Mouse (Mus musculus) forebrain, embryonic 15.5 days (tissue): Measurements from ENCODE around the gene Pex14. TPM values are rescaled to one million over a fixed set of nuclear protein-coding genes. Genes with fewer than 3 reads are reported as not detected.

Source experiments
- ATAC-seq: fragments of 200-750 bp; cut with Nextera tagmentation; replicated peaks from 2 replicates; pipeline ENCODE4 v1.8.0; 2017; ENCODE audit warnings: mild to moderate bottlenecking, moderate TSS enrichment, moderate library complexity
- H3K27ac ChIP-seq: fragments of 300-500 bp; sonication (generic); replicated peaks from 2 replicates; pipeline ENCODE4 v1.5.1; 2015; ENCODE audit warnings: mild to moderate bottlenecking, inconsistent platforms
- H3K27me3 ChIP-seq: fragments of 300-500 bp; sonication (generic); 2 replicates; pipeline ENCODE4 v1.6.1; 2015; ENCODE audit warnings: inconsistent platforms
- H3K36me3 ChIP-seq: fragments of 300-500 bp; sonication (generic); 2 replicates; pipeline ENCODE4 v1.6.1; 2015; ENCODE audit warnings: mild to moderate bottlenecking, inconsistent platforms
- H3K4me1 ChIP-seq: fragments of 300-500 bp; sonication (generic); 2 replicates; pipeline ENCODE4 v1.6.1; 2015; ENCODE audit warnings: inconsistent platforms
- H3K4me2 ChIP-seq: fragments of 300-500 bp; sonication (generic); replicated peaks from 2 replicates; pipeline ENCODE4 v1.6.1; 2015; ENCODE audit warnings: mild to moderate bottlenecking, inconsistent platforms
- H3K4me3 ChIP-seq: fragments of 300-500 bp; sonication (generic); 2 replicates; pipeline ENCODE4 v1.5.1; 2015; ENCODE audit warnings: mild to moderate bottlenecking, inconsistent platforms
- H3K9ac ChIP-seq: fragments of 300-500 bp; sonication (generic); replicated peaks from 2 replicates; pipeline ENCODE4 v1.6.1; 2015; ENCODE audit warnings: mild to moderate bottlenecking, inconsistent platforms
- H3K9me3 ChIP-seq: fragments of 300-500 bp; sonication (generic); 2 replicates; pipeline ENCODE4 v1.6.1; 2016; ENCODE audit warnings: inconsistent platforms
- WGBS: fragments of 180-500 bp; shearing (Covaris S2); methylation state at CpG from one replicate; pipeline ENCODE4 v1.1.7; 2015; ENCODE audit warnings: mixed read lengths; 5-methylcytosine and 5-hydroxymethylcytosine counted together
- polyA plus RNA-seq: library from polyadenylated mRNA; unstranded; fragments of >200 nt; fragmentation: Nextera tagmentation; extraction: Ambion mirVana; gene quantifications from 2 replicates; pipeline ENCODE4 v1.2.1, GENCODE M21; 2015

Gene Pex14
- polyA plus RNA-seq, 1 experiment from 2014 or later = 53.4 TPM

DNA sequence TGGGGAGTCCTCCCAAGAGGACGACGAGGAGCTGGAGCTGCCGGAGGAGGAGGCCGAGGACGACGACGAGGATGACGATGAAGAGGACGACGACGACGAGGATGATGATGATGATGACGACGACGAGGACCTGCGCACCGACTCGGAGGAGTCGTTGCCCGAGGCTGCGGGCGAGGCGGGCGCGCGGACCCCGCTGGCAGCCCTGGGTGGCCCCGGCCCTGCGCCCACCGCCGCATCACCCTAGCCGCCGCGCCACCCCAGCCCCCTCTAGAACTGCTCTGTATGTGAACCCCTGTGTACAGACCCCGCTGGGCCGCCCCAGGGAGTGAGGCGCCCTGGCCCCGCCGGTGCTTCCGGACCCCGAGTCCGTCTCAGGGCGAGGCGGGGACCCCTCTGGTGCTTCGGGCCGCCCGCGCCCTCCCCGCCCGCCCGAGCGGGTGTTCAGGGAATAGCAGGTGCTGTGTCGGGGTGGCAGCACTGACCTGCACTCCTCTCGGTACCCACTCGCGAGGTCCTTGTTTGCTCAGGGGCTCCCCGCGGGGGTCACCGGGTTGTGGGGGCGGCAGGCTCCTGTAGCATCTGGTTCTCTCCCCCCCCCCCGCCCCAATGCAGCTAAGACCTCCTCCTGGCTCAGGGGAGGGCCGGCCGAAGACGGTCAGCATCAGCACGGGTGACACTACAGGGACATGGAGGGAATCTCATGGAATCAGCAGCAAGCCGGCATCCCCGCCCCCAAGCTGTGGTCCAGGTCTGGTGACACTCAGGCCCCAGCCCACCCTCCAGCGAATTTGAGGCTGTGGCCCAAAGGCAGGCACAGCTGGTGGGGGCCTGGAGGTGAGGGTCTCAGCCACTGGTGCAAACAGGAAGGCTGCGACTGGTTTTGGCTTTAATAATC lies 147.1 kb downstream of the Pex14 start:
- Histone ChIP-seq H3K9ac (peak overlapping the region; percentile 47), H3K4me1 (peaks cover 46% of the 10 kb centered on the region), H3K36me3 (no peaks in the 10 kb centered on the region), H3K4me2 (peak overlapping the region; percentile 89), H3K9me3 (no peaks in the 10 kb centered on the region), H3K4me3 (peak overlapping the region; percentile 42), H3K27ac (no peak overlapping the region), H3K27me3 (peaks cover 37% of the 10 kb centered on the region; the same call in 1 of the 2 replicates)
- peak; percentile 54; the same call in 1 of the 2 replicates for ATAC-seq
- WGBS = 2% methylated on average over 68 of the region's 69 CpGs

DNA sequence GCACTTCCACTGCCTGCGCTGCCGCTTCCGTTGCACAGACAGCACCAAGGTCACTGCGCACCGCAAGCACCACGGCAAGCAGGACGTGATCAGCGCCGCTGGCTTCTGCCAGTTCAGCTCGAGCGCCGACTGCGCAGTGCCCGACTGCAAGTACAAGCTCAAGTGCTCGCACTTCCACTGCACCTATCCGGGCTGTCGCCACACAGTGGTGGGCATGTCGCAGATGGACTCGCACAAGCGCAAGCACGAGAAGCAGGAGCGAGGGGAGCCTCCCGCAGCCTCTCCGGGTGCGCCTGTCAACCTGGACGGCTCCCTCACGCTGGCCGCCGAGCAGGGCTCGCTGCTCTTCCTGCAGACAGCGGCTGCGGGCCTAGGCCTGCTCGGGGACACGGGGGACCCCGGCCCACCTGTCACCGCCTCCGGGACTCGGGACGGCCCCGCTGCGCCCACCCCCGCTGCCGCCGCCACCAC lies 147.8 kb downstream of the Pex14 start:
- peaks cover 46% of the 10 kb centered on the region for H3K4me1 ChIP-seq

GRCm38 (mm10) chr4:148950932-148951650 lies 148.6 kb downstream of the Pex14 start:
- H3K4me2 ChIP-seq = peak overlapping the region; percentile 89
- peak; percentile 72 for ATAC-seq
- peaks cover 45% of the 10 kb centered on the region for H3K4me1 ChIP-seq
- no peak overlapping the region for H3K9ac ChIP-seq
- no peak overlapping the region; the same call in 1 of the 2 replicates for H3K27ac ChIP-seq
- 15% methylated on average over 25 of the region's 25 CpGs for WGBS
- peak overlapping the region; percentile 42; the same call in 1 of the 2 replicates for H3K4me3 ChIP-seq
- no peaks in the 10 kb centered on the region for H3K9me3 ChIP-seq
- H3K36me3 ChIP-seq = no peaks in the 10 kb centered on the region
- peaks cover 37% of the 10 kb centered on the region; the same call in 1 of the 2 replicates for H3K27me3 ChIP-seq

More for the DNA sequence above, 147.8 kb downstream of the Pex14 start:
- Histone ChIP-seq H3K9ac (peak overlapping the region; percentile 47), H3K36me3 (no peaks in the 10 kb centered on the region), H3K9me3 (no peaks in the 10 kb centered on the region), H3K4me3 (peak overlapping the region; percentile 42), H3K4me2 (peak overlapping the region; percentile 89), H3K27me3 (peaks cover 37% of the 10 kb centered on the region; the same call in 1 of the 2 replicates), H3K27ac (no peak overlapping the region)
- 2% methylated on average over 42 of the region's 44 CpGs for WGBS
- peak; percentile 16 for ATAC-seq

DNA sequence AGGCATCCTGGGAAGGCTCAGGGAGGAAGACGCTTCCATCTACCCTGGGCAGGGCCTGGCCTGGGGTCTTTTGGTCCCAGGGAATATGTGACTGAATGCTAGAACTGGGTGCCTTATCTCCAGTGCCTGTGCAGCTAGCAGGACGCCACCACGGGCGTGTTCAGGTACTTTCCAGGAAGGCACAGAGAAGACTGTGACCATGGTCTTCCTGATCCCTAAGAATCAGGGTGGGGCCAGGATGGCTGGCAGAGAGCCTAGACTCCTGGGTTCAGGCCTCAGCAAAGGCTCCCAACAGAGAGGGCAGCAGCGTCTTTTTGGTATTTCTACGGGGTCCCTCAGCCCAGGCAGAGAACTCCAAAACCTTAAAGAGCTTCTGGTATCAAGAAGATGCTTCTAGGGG lies 149.2 kb downstream of the Pex14 start:
- Histone ChIP-seq H3K4me1 (peaks cover 42% of the 10 kb centered on the region), H3K27me3 (peaks cover 37% of the 10 kb centered on the region; the same call in 1 of the 2 replicates), H3K9ac (no peak overlapping the region), H3K36me3 (no peaks in the 10 kb centered on the region), H3K27ac (no peak overlapping the region; the same call in 1 of the 2 replicates), H3K9me3 (no peaks in the 10 kb centered on the region), H3K4me2 (no peak overlapping the region), H3K4me3 (no peak overlapping the region)
- ATAC-seq = peak; percentile 7; the same call in 1 of the 2 replicates
- WGBS = 44% methylated on average over 6 of the region's 6 CpGs

DNA sequence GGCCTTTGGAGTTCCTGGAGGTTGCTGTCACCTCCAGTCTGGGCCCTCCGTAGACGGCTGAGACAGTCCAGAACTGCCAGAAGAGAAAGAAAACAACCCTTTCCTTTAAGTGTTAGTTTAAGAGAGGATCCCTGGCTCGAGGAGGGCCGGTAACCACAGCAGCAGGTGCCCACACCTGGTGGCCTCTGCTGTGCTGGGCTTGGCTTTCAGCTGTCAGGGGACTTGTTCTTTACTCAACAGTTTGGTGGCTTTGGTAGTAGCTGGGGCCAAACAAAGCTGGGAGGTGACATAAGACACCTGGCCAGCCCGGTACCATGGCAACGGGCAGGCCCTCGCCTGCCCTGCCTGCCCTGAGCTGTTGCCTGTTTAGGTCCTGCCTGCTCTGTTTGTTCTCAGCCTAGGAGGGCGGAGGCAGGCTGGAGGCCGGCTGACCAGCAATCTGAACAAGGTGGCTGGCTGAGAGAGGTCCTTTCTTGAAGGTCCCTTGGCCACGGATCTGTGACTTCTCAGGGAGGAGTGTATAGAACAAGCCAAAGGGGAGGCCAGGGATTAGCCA lies 151.8 kb downstream of the Pex14 start:
- no peak overlapping the region for H3K4me3 ChIP-seq
- H3K4me1 ChIP-seq = peaks cover 39% of the 10 kb centered on the region
- no peak for ATAC-seq
- peaks cover 24% of the 10 kb centered on the region; the same call in 1 of the 2 replicates for H3K27me3 ChIP-seq
- no peak overlapping the region for H3K4me2 ChIP-seq
- no peaks in the 10 kb centered on the region for H3K9me3 ChIP-seq
- 66% methylated on average over 10 of the region's 10 CpGs for WGBS
- H3K27ac ChIP-seq = no peak overlapping the region
- no peak overlapping the region for H3K9ac ChIP-seq
- H3K36me3 ChIP-seq = no peaks in the 10 kb centered on the region

DNA sequence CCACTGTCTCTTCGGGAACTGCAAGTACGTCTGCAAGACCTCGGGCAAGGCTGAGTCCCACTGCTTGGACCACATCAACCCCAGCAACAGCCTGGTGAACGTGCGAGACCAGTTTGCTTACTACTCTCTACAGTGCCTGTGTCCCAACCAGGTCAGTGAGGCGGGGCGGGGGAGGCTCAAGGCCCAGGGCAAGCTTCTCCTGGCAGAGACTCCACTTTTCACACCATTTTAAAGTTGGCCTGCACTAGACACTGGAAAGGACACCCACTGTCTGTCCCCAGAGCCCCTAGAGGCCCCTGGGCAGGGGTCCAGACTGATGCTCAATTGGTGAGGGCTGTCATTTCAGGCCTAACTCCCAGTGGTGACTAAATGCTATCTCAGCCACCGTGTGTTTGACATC lies 153.6 kb downstream of the Pex14 start:
- H3K9me3 ChIP-seq = no peaks in the 10 kb centered on the region
- WGBS = 90% methylated on average over 8 of the region's 8 CpGs
- H3K9ac ChIP-seq = no peak overlapping the region
- H3K27me3 ChIP-seq = peaks cover 15% of the 10 kb centered on the region; the same call in 1 of the 2 replicates
- H3K27ac ChIP-seq = no peak overlapping the region
- H3K4me3 ChIP-seq = no peak overlapping the region
- H3K36me3 ChIP-seq = no peaks in the 10 kb centered on the region
- H3K4me2 ChIP-seq = no peak overlapping the region
- peaks cover 25% of the 10 kb centered on the region for H3K4me1 ChIP-seq
- ATAC-seq = peak; percentile 14; the same call in 1 of the 2 replicates

GRCm38 (mm10) chr4:148945476-148945881 lies 154.2 kb downstream of the Pex14 start:
- ATAC-seq = peak; percentile 63
- 62% methylated on average over 4 of the region's 4 CpGs for WGBS
- H3K9me3 ChIP-seq = no peaks in the 10 kb centered on the region
- no peak overlapping the region for H3K27ac ChIP-seq
- H3K9ac ChIP-seq = no peak overlapping the region
- H3K27me3 ChIP-seq = peaks cover 11% of the 10 kb centered on the region; the same call in 1 of the 2 replicates
- no peak overlapping the region for H3K4me2 ChIP-seq
- H3K36me3 ChIP-seq = no peaks in the 10 kb centered on the region
- H3K4me1 ChIP-seq = peaks cover 25% of the 10 kb centered on the region
- H3K4me3 ChIP-seq = no peak overlapping the region

DNA sequence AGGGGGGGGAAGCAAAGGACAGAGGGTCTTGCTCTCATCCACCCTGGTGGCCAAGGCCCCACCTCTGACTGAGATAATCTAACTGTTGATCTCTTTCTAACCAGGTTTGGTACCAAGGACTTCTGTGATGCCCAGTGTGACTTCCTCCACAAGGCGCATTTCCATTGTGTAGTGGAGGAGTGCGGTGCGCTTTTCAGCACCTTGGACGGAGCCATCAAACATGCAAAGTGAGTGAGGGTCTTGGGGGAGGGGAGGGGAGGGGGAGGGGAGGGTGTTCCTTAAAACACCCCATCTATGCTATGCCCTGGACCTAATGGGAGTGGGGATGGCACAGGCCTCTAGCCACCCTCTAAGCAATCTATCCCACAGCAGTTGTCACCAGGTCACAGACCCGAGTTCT lies 156.6 kb downstream of the Pex14 start:
- ATAC-seq = no peak

DNA sequence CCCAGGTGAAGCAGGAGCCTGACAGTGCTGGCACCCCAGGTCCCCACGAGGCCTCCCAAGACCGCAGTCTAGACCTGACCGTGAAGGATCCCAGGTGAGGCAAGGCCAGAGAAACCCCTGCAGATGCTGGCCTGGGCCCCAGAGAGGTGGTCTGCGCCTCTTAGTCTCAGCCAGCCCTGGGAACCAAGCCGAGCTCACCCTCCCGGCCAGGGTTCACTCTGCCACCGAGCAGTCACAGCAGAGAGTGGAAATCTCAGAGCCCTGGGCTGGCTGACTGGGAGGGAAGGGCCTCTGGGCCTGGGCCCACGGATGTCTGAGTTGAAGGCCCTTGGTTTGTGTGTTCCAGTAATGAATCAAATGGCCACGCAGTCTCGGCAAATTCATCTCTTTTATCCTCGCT lies 158.4 kb downstream of the Pex14 start:
- peaks cover 8% of the 10 kb centered on the region; the same call in 1 of the 2 replicates for H3K27me3 ChIP-seq

More for the DNA sequence above, 156.6 kb downstream of the Pex14 start:
- H3K36me3 ChIP-seq = no peaks in the 10 kb centered on the region
- no peak overlapping the region for H3K4me2 ChIP-seq
- WGBS = 41% methylated on average over 5 of the region's 5 CpGs
- H3K27ac ChIP-seq = no peak overlapping the region
- H3K4me3 ChIP-seq = no peak overlapping the region
- no peaks in the 10 kb centered on the region for H3K9me3 ChIP-seq
- peaks cover 17% of the 10 kb centered on the region for H3K4me1 ChIP-seq
- no peak overlapping the region for H3K9ac ChIP-seq
- peaks cover 8% of the 10 kb centered on the region; the same call in 1 of the 2 replicates for H3K27me3 ChIP-seq

DNA sequence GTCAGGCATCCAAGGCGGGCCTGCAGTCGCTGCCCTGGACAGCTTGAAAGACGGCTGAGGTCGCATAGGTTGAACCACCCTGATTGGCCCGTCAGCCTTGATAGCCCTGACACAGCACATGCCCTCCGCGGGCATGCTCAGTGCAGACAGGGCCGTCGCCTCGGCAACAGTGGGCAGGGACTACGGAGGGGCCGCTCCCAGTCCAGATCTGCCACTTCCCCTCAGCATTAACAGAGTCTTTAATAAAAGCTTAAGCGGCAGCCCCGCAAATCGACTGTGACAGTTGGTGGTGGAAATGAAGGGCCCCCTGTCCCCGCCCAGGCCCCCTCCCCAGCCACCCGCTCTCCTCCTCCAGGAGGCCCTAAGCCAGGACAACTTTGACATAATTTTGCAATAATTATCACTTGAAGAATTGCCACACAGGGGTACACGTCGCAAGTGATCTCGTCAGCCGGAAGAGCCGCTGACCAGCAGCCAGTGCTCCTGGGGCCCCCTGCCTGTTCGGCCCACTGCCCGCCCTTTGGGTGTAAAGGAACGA lies 158.9 kb downstream of the Pex14 start:
- Histone ChIP-seq H3K27ac (no peak overlapping the region), H3K27me3 (peaks cover 8% of the 10 kb centered on the region; the same call in 1 of the 2 replicates), H3K4me1 (peaks cover 18% of the 10 kb centered on the region), H3K4me3 (no peak overlapping the region), H3K4me2 (peak overlapping the region; percentile 33), H3K9me3 (no peaks in the 10 kb centered on the region), H3K9ac (no peak overlapping the region; the same call in 1 of the 2 replicates), H3K36me3 (no peaks in the 10 kb centered on the region)
- 5% methylated on average over 25 of the region's 25 CpGs for WGBS
- ATAC-seq = peak; percentile 74

More for the DNA sequence above, 158.4 kb downstream of the Pex14 start:
- no peak overlapping the region for H3K4me3 ChIP-seq
- H3K36me3 ChIP-seq = no peaks in the 10 kb centered on the region
- no peak overlapping the region for H3K4me2 ChIP-seq
- H3K4me1 ChIP-seq = peaks cover 17% of the 10 kb centered on the region
- H3K9me3 ChIP-seq = no peaks in the 10 kb centered on the region
- 48% methylated on average over 11 of the region's 11 CpGs for WGBS
- no peak overlapping the region; the same call in 1 of the 2 replicates for H3K27ac ChIP-seq
- H3K9ac ChIP-seq = no peak overlapping the region
- ATAC-seq = no peak

GRCm38 (mm10) chr4:148938546-148938945 lies 161.1 kb downstream of the Pex14 start:
- WGBS = 90% methylated on average over 26 of the region's 26 CpGs

More at GRCm38 (mm10) chr4:148938546-148938945, 161.1 kb downstream of the Pex14 start:
- Histone ChIP-seq H3K9ac (no peak overlapping the region), H3K9me3 (no peaks in the 10 kb centered on the region), H3K36me3 (no peaks in the 10 kb centered on the region), H3K4me3 (no peak overlapping the region), H3K27ac (no peak overlapping the region), H3K4me2 (no peak overlapping the region), H3K4me1 (peaks cover 26% of the 10 kb centered on the region), H3K27me3 (peaks cover 8% of the 10 kb centered on the region; the same call in 1 of the 2 replicates)
- ATAC-seq = no peak
